Mouse (Mus musculus) hindbrain, postnatal 0 days (tissue): ENCODE measurements around the gene Tekt4. TPM values are rescaled to one million over a fixed set of nuclear protein-coding genes. Genes with fewer than 3 reads are reported as not detected.

Source experiments
- ATAC-seq: fragments of 200-750 bp; cut with Nextera tagmentation; 2 replicates; pipeline ENCODE4 v1.8.0; 2017; ENCODE audit warnings: mild to moderate bottlenecking, moderate TSS enrichment, moderate library complexity
- DNase-seq: peaks from one replicate; pipeline ENCODE4 v3.0.0-alpha.2; 2015; ENCODE audit warnings: low spot score
- H3K27ac ChIP-seq: fragments of 300-500 bp; sonication (generic); 2 replicates; pipeline ENCODE4 v1.5.1; 2014; ENCODE audit warnings: mild to moderate bottlenecking
- H3K27me3 ChIP-seq: fragments of 300-500 bp; sonication (generic); 2 replicates; pipeline ENCODE4 v1.6.1; 2014; ENCODE audit warnings: low read length, mixed read lengths; ENCODE audit not compliant: insufficient read depth
- H3K36me3 ChIP-seq: fragments of 300-500 bp; sonication (generic); 2 replicates; pipeline ENCODE4 v1.6.1; 2014; ENCODE audit warnings: low read length, mixed read lengths; ENCODE audit not compliant: insufficient read depth
- H3K4me1 ChIP-seq: fragments of 300-500 bp; sonication (generic); 2 replicates; pipeline ENCODE4 v1.6.1; 2014; ENCODE audit warnings: antibody characterized with exemption, low read length, mixed read lengths; ENCODE audit not compliant: insufficient read depth
- H3K4me2 ChIP-seq: fragments of 300-500 bp; sonication (generic); 2 replicates; pipeline ENCODE4 v1.6.1; 2014; ENCODE audit warnings: low read depth, mild to moderate bottlenecking, low read length, moderate library complexity, mixed read lengths
- H3K4me3 ChIP-seq: fragments of 300-500 bp; sonication (generic); 2 replicates; pipeline ENCODE4 v1.5.1; 2014; ENCODE audit warnings: low read length
- H3K9ac ChIP-seq: fragments of 300-500 bp; sonication (generic); replicated peaks from 2 replicates; pipeline ENCODE4 v1.6.1; 2014; ENCODE audit warnings: mild to moderate bottlenecking, low read length, moderate library complexity, mixed read lengths
- H3K9me3 ChIP-seq: fragments of 300-500 bp; sonication (generic); 2 replicates; pipeline ENCODE4 v1.6.1; 2016; ENCODE audit warnings: low read length, mixed read lengths
- CTCF ChIP-seq: IDR thresholded peaks from 2 replicates; pipeline ENCODE4 v1.5.1; 2016; ENCODE audit warnings: antibody characterized with exemption, control low read depth, low read depth
- WGBS: fragments of 180-500 bp; shearing (Covaris S2); extraction: QIAGEN DNeasy Blood & Tissue Kit; methylation state at CpG from one replicate; pipeline ENCODE4 v1.1.7; 2014; 5-methylcytosine and 5-hydroxymethylcytosine counted together
- polyA plus RNA-seq: library from polyadenylated mRNA; unstranded; fragments of >200 nt; fragmentation: Nextera tagmentation; extraction: Ambion mirVana; gene quantifications from 2 replicates; pipeline ENCODE4 v1.2.1, GENCODE M21; 2015
- total RNA-seq: library from RNA; depleted of rRNA; stranded (reverse); fragments of >200 nt; gene quantifications from 2 replicates; pipeline ENCODE4 v1.2.3, GENCODE M21; 2014

The Tekt4 gene
- total and polyA plus RNA-seq, 2 experiments from 2014 or later, result 2.3 to 7.4 TPM

DNA sequence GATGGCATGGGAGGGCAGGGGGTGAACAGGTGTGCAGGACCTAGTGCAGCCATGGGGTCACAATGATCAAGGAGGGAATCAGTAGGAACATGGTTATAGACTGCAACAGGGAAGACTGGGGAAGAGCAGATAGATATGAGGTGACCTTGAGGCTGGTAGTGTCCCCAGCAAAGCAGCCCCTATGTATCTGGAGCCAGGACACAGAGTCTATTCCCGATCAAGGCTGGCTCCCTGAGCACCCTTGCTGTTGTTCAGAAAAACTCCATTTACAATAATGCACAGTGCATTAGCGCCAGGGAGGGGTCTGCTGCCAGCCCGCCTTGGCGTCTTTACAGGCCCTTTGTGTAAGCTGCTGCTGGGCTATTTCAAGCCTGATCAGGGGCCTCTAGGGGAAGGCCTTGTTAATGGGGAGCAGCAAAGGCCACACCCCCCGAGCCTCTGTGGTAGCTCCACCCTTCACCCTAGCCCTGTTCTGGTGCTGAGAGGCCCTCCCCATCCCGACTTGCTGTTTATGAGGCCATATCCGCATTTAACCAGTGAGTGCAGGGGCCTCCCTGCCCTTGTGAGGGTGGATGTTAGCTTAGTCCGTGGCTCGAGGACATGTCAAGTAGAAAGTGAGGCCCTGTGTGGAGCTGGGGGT lies 7.9 kb downstream of the Tekt4 start:
- Histone ChIP-seq H3K27me3 (no peaks in the 10 kb centered on the region), H3K4me1 (no peaks in the 10 kb centered on the region), H3K4me2 (no peak overlapping the region), H3K4me3 (no peak overlapping the region), H3K9me3 (0 out of 2 replicates have a peak, but pooled peaks cover 4% of the 10 kb centered on the region), H3K36me3 (no peaks in the 10 kb centered on the region), H3K27ac (no peak overlapping the region), H3K9ac (no peak overlapping the region)
- TF ChIP-seq CTCF, result no peak
- 17% methylated on average over 9 of the region's 9 CpGs for WGBS
- ATAC-seq (peak; percentile 51; the same call in 1 of the 2 replicates), DNase-seq (peak; percentile 54)

DNA sequence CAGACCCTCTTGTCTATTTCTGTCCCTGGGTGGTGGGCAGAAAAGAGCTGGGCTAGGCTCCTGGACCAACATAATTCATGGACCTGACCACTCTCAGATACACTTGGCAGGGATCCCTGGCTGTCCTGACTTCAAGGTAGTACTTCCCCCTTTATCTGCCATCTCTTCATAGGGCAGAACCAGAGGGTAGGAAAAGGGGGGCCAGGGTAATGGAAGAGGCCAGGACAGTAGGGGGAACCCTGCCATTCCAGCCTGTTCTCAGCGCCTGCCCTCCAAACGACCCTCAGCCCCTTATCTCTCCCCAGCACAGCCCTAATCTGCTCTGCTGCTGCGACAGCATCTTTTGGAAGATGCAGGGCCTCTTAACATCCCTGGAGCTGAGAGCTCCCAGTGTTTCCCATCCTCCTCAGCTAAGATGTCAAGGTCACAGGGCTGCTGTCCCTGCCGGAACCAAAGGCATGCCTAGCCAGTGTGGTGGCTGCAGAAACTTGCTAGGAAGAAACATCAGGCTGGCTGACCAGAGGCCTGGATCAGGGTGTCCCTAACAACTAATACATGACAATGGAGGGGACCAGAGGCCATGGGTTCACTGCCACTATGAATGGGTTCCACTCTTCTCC lies 9.0 kb downstream of the Tekt4 start:
- 64% methylated on average over 4 of the region's 4 CpGs for WGBS
- Histone ChIP-seq H3K27ac (no peak overlapping the region), H3K9ac (no peak overlapping the region), H3K36me3 (no peaks in the 10 kb centered on the region), H3K4me1 (no peaks in the 10 kb centered on the region), H3K9me3 (0 out of 2 replicates have a peak, but pooled peaks cover 4% of the 10 kb centered on the region), H3K27me3 (no peaks in the 10 kb centered on the region), H3K4me2 (no peak overlapping the region), H3K4me3 (no peak overlapping the region)
- no peak for TF ChIP-seq CTCF
- DNase-seq, result no peak
- ATAC-seq, result no peak

DNA sequence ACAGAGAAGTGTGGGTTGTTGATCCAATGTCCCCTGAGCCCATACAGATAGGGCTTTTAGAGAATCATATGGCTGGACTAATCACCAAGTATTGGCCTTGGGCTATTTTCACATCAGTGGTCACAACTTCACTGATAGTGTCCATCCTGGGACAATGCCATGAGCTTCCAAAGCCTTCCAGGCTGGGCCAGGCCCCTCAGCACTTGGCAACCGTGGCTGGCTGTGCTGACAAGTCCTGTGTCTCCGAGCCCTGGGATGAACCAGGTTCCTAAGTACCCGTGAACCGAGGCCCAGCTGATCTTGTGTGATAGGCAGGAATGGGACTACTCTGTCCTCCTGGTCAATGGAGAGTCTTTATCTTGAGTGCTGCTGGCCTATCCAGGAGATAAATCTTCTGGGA lies 9.7 kb downstream of the Tekt4 start:
- 0 out of 2 replicates have a peak, but pooled peaks cover 4% of the 10 kb centered on the region for H3K9me3 ChIP-seq
- WGBS, result 62% methylated on average over 4 of the region's 4 CpGs
- no peaks in the 10 kb centered on the region for H3K4me1 ChIP-seq
- TF ChIP-seq CTCF, result no peak
- no peak overlapping the region for H3K4me3 ChIP-seq
- H3K27me3 ChIP-seq, result no peaks in the 10 kb centered on the region
- no peaks in the 10 kb centered on the region for H3K36me3 ChIP-seq
- H3K9ac ChIP-seq, result no peak overlapping the region
- no peak overlapping the region for H3K27ac ChIP-seq
- DNase-seq (no peak), ATAC-seq (no peak)
- no peak overlapping the region for H3K4me2 ChIP-seq

DNA sequence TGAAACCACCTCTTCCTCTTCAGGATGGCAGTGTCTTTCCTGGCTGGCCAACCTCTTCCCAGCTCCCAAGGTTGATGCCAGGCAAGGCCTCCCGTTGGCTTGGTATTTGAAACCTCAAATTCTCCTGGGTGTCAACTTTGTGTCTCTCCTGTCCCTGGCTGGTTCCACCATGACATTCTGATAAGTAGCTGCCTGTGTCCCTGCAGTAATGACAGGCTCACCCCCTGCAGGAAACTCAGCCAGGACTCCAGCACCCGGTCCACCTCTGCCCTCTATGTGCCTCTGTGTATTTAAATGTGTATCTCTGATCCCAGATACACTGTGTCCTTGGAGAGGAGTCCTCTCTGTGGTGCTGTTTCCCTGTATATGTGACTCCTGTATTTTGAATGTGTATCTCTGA lies 11.8 kb downstream of the Tekt4 start:
- WGBS, result 76% methylated on average over 2 of the region's 2 CpGs
- TF ChIP-seq CTCF, result no peak
- Histone ChIP-seq H3K4me3 (no peak overlapping the region), H3K27me3 (no peaks in the 10 kb centered on the region), H3K27ac (no peak overlapping the region), H3K4me2 (no peak overlapping the region), H3K4me1 (no peaks in the 10 kb centered on the region), H3K36me3 (no peaks in the 10 kb centered on the region), H3K9ac (no peak overlapping the region), H3K9me3 (no peaks in the 10 kb centered on the region)
- ATAC-seq (no peak), DNase-seq (no peak)

DNA sequence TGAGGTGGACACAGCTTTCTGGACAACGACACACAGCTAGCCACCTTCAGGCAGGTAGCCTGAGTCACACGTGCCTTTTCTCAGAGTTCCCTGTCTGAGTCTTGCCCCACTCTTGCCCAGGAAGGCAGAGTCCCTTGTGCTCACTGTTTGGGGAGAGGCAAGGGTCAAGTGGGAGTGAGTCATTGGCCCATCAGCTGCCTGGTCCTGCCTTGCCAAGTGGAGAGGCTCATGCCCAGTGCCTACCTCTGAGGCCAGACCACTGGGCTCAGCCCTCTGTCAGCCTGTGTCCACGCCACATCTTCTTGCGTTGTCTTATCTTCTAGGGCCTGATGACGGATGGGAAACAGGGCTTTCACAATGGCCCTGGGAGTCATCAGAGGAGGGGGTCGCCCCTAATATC lies 13.4 kb downstream of the Tekt4 start:
- WGBS, result 70% methylated on average over 6 of the region's 6 CpGs
- H3K4me2 ChIP-seq, result no peak overlapping the region
- H3K9me3 ChIP-seq, result no peaks in the 10 kb centered on the region
- ATAC-seq (no peak), DNase-seq (no peak)
- H3K27me3 ChIP-seq, result peaks cover under 1% of the 10 kb centered on the region; the same call in 1 of the 2 replicates
- H3K4me1 ChIP-seq, result no peaks in the 10 kb centered on the region
- H3K36me3 ChIP-seq, result no peaks in the 10 kb centered on the region
- no peak overlapping the region for H3K4me3 ChIP-seq
- no peak for TF ChIP-seq CTCF
- no peak overlapping the region for H3K27ac ChIP-seq
- H3K9ac ChIP-seq, result no peak overlapping the region

DNA sequence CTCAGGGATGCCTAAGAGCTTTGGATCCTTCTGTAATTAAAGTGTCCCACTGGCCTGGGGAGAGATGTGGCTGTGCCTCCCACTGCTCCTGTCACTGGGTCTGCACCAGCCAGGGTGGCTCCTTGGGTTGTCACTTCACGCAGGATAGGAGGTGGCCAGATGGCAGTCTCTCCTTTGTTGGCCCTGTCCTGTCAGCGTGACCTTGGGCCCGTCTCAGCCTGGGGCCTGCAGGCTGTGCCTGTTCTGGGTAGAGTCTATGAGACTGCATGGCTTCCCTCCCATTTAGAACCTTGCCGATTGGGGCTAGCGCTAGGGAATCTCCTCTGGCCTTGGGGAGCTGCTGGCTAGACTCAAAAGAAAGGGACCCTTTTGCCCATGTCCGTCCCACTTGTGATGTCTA lies 13.9 kb downstream of the Tekt4 start:
- no peak overlapping the region for H3K4me2 ChIP-seq
- peaks cover 6% of the 10 kb centered on the region; the same call in 1 of the 2 replicates for H3K27me3 ChIP-seq
- DNase-seq (no peak), ATAC-seq (no peak)
- no peaks in the 10 kb centered on the region for H3K4me1 ChIP-seq
- H3K9me3 ChIP-seq, result no peaks in the 10 kb centered on the region
- no peaks in the 10 kb centered on the region for H3K36me3 ChIP-seq
- no peak for TF ChIP-seq CTCF
- H3K9ac ChIP-seq, result no peak overlapping the region
- WGBS, result 65% methylated on average over 6 of the region's 6 CpGs
- H3K27ac ChIP-seq, result no peak overlapping the region
- no peak overlapping the region for H3K4me3 ChIP-seq

DNA sequence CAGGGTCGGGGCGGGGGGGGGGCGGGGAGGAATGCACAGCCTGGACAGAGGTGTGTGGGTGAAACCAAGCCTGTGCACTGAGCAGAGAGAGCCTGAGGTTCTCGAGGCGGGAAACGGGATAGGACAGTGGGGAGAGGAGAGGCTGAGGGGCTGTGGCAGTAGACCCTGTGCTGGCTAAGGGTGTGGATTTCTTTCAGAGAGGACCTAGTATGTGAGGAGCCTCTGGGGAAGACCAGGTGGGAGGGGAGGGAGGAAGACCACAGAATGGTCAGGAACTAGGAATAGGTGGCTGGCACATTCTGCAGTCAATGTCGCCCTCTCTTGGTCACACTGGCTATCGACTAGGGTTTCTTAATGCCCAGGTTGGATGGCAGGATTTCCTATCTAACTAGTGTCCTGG lies 15.4 kb downstream of the Tekt4 start:
- peak; percentile 90 for TF ChIP-seq CTCF
- ATAC-seq (peak; percentile 41), DNase-seq (peak; percentile 88)
- 33% methylated on average over 8 of the region's 8 CpGs for WGBS
- Histone ChIP-seq H3K9me3 (no peaks in the 10 kb centered on the region), H3K27me3 (peaks cover 7% of the 10 kb centered on the region; the same call in 1 of the 2 replicates), H3K4me3 (no peak overlapping the region), H3K36me3 (no peaks in the 10 kb centered on the region), H3K9ac (no peak overlapping the region), H3K4me2 (no peak overlapping the region), H3K4me1 (no peaks in the 10 kb centered on the region), H3K27ac (no peak overlapping the region)
